In genomic region chr14:16365362-16366173, GRCm38 (mm10) we compare ENCODE assay signal across 7 mouse cellular contexts. TPM values are rescaled to one million over a fixed set of nuclear protein-coding genes. Genes with fewer than 3 reads are reported as not detected.
A peak's percentile ranks its signal among the peaks of the same experiment; 100 is the strongest.
DNase-seq lines count a peak whose midpoint lies in the region; ATAC-seq lines count a peak whose summit lies in the region.

No protein-coding gene starts in this region.

- peaks cover 9% of the 10 kb centered on the region for H3K36me3 ChIP-seq in embryonic facial prominence, embryonic 10.5 days (replicated peaks)
- peaks cover 10% of the 10 kb centered on the region; the same call in 1 of the 2 replicates for H3K36me3 ChIP-seq in limb, embryonic 12.5 days
- H3K36me3 ChIP-seq in midbrain, embryonic 14.5 days (ENCODE audit: control insufficient read depth, insufficient read depth, low read length) = no peaks in the 10 kb centered on the region

- H3K4me3 ChIP-seq in embryonic facial prominence, embryonic 10.5 days = peak overlapping the region; percentile 93
- peak overlapping the region; percentile 93 for H3K4me3 ChIP-seq in limb, embryonic 12.5 days (replicated peaks)
- H3K4me3 ChIP-seq in midbrain, embryonic 14.5 days (replicated peaks; ENCODE audit: low read depth, low read length) = peak overlapping the region; percentile 95

- no peaks in the 10 kb centered on the region for H3K27me3 ChIP-seq in embryonic facial prominence, embryonic 10.5 days (replicated peaks; ENCODE audit: low read depth, poor library complexity, severe bottlenecking)
- H3K27me3 ChIP-seq in limb, embryonic 12.5 days = no peaks in the 10 kb centered on the region
- H3K27me3 ChIP-seq in midbrain, embryonic 14.5 days (ENCODE audit: control insufficient read depth, insufficient read depth, low read length) = no peaks in the 10 kb centered on the region

- H3K4me1 ChIP-seq in embryonic facial prominence, embryonic 10.5 days = peaks cover 16% of the 10 kb centered on the region
- peaks cover 14% of the 10 kb centered on the region for H3K4me1 ChIP-seq in limb, embryonic 12.5 days (replicated peaks)
- H3K4me1 ChIP-seq in midbrain, embryonic 14.5 days (ENCODE audit: control insufficient read depth, insufficient read depth, low read length) = peaks cover 17% of the 10 kb centered on the region

- peak; percentile 50 for ATAC-seq in limb, embryonic 12.5 days (ENCODE audit: insufficient number of reproducible peaks, insufficient read depth, low FRiP score, low TSS enrichment, low read depth)
- ATAC-seq in midbrain, embryonic 14.5 days (ENCODE audit: low FRiP score, low TSS enrichment) = peak; percentile 64

- H3K27ac ChIP-seq in embryonic facial prominence, embryonic 10.5 days (replicated peaks) = peak overlapping the region; percentile 99
- peak overlapping the region; percentile 98 for H3K27ac ChIP-seq in limb, embryonic 12.5 days
- H3K27ac ChIP-seq in midbrain, embryonic 14.5 days (replicated peaks; ENCODE audit: low read depth, low read length) = peak overlapping the region; percentile 100

- H3K9ac ChIP-seq in limb, embryonic 12.5 days (replicated peaks) = peak overlapping the region; percentile 99
- H3K9ac ChIP-seq in midbrain, embryonic 14.5 days (replicated peaks; ENCODE audit: low read length) = peak overlapping the region; percentile 98

- peak overlapping the region; percentile 80 for H3K4me2 ChIP-seq in limb, embryonic 12.5 days
- H3K4me2 ChIP-seq in midbrain, embryonic 14.5 days (ENCODE audit: low read length) = peak overlapping the region; percentile 87

- no peaks in the 10 kb centered on the region for H3K9me3 ChIP-seq in embryonic facial prominence, embryonic 10.5 days
- no peaks in the 10 kb centered on the region for H3K9me3 ChIP-seq in limb, embryonic 12.5 days
- no peaks in the 10 kb centered on the region for H3K9me3 ChIP-seq in midbrain, embryonic 14.5 days (ENCODE audit: control insufficient read depth, low read length)

- peak; percentile 48 for DNase-seq in adrenal gland, adult 8-10 months
- peak; percentile 73 for DNase-seq in embryonic facial prominence, embryonic 10.5 days (ENCODE audit: low spot score)
- peak; percentile 97 for DNase-seq in heart, adult 11 months
- DNase-seq in kidney, adult 18-20 months = peak; percentile 82
- peak; percentile 78 for DNase-seq in midbrain, embryonic 14.5 days
- DNase-seq in spleen, adult 12 weeks (ENCODE audit: low spot score) = peak; percentile 42

- WGBS in embryonic facial prominence, embryonic 10.5 days = under 1% methylated on average over 87 of the region's 87 CpGs
- WGBS in limb, embryonic 12.5 days = under 1% methylated on average over 79 of the region's 87 CpGs
- WGBS in midbrain, embryonic 14.5 days = under 1% methylated on average over 87 of the region's 87 CpGs

RNA-seq across cellular contexts. Expression of gene Top2b, which starts 0.6 kb away (rescaled TPM):
- total RNA-seq in adrenal gland, adult 8-10 months (2022) = 100 to 1,000 TPM in 1 of 4 experiments, 10 to 100 TPM in 3; 82.4 to 120 (median 95.1) TPM
- 75.5 and 79.2 TPM in 2 replicates for polyA plus RNA-seq in embryonic facial prominence, embryonic 10.5 days (2016; fragmentation: Nextera tagmentation; extraction: Ambion mirVana)
- polyA plus RNA-seq in limb, embryonic 12.5 days (2016; fragmentation: Nextera tagmentation; extraction: Ambion mirVana) = 148 and 151 TPM in 2 replicates
- polyA plus RNA-seq in midbrain, embryonic 14.5 days (2014; fragmentation: Nextera tagmentation; extraction: Ambion mirVana) = 125 and 207 TPM in 2 replicates

Comparison
In these comparisons a context has a peak if more than half of its experiments do, and no peak if none do; other contexts are left out.
1. Peak in every context shown above with its lines: DNase-seq, ATAC-seq, H3K4me3 ChIP-seq and H3K27ac ChIP-seq.
2. DNase-seq: peak in every context shown above with its lines; median percentile 97 in heart, adult 11 months; 82 in kidney, adult 18-20 months; 78 in midbrain, embryonic 14.5 days; 73 in embryonic facial prominence, embryonic 10.5 days; 48 in adrenal gland, adult 8-10 months; 42 in spleen, adult 12 weeks.